Mouse (Mus musculus): ENCODE measurements around the gene Ufsp2. TPM values are rescaled to one million over a fixed set of nuclear protein-coding genes. Genes with fewer than 3 reads are reported as not detected.
A peak's percentile ranks its signal among the peaks of the same experiment; 100 is the strongest.

Gene Ufsp2
- polyA plus RNA-seq, 1 experiment from 2014 or later: 67.1 TPM

DNA sequence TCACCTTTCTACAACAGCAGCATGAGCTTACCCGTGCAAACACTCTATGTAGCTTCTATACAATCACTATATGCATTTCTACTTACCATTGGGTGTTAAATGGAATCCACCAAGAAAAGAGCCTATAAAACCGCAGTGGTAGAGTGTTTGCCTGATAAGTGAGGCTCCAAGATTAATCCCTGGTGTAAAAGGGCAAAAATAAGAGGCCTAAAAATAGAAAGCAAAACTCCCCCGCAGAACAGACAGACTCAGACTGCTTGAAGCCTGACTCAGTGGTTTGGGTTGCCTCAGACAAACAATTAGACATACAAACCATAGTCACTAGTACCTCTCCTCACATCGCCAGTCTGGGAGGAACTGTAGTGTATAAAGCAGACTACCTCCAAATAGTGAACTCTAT, 30.3 kb downstream of the Ufsp2 start, which contains the start of gene Ankrd37:
Gene Ankrd37, minus strand, starts transcription at position 112 of the 400 bp plus-strand sequence.
- H3K9ac ChIP-seq (ENCODE audit: low read depth, low read length): no peak within 1 kb of the TSS
- H3K9me3 ChIP-seq (ENCODE audit: control insufficient read depth, low read length): no peaks in the 10 kb centered on the region
- no peaks in the 10 kb centered on the region for H3K36me3 ChIP-seq (ENCODE audit: control insufficient read depth, insufficient read depth, low read length)
- WGBS: 53% methylated on average over 4 of the region's 4 CpGs
- H3K4me3 ChIP-seq (ENCODE audit: low read depth, low read length): no peak within 1 kb of the TSS
- ATAC-seq (replicated peaks; ENCODE audit: low FRiP score) (no peak), DNase-seq (ENCODE audit: low spot score) (no peak)
- H3K4me1 ChIP-seq (replicated peaks; ENCODE audit: control insufficient read depth, insufficient read depth, low read length): peaks cover under 1% of the 10 kb centered on the region
- H3K27me3 ChIP-seq (replicated peaks; ENCODE audit: control insufficient read depth, insufficient read depth, low read length): no peaks in the 10 kb centered on the region
- no peak within 1 kb of the TSS for H3K27ac ChIP-seq (ENCODE audit: low read depth, low read length)
- no peak within 1 kb of the TSS for H3K4me2 ChIP-seq

DNA sequence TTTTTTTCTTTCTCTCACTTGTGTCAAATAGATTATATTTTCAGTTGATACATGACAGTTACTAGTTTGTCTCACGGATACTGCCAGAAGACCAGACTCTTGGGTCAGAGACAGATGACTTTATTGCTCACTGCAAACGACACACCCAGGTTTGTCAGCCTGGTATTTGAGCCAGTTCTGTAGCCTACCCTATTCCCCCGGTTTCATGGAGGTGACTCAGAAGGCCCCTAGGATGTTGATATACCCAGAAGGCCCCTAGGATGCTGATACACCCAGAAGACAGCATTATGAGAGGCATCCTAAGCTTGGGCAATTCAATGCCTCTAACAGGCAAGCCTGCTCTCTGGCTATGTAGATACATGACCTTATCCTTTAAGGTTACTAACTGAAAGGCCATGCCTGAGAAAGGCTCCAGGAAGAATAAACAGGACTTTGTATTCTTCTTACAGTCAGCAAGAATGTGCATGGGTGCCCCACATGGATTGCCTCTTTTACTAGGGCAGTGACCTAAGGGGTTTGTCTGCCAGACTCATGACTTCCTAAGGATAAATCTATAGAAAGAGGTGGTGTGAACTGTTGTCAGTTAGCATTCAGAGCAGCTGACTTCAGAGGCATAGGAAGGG, 31.8 kb downstream of the Ufsp2 start:
- no peak for ATAC-seq (replicated peaks; ENCODE audit: low FRiP score)
- no peak overlapping the region for H3K4me3 ChIP-seq (ENCODE audit: low read depth, low read length)
- WGBS: 69% methylated on average over 3 of the region's 3 CpGs

GRCm38 (mm10) chr8:46010306-46010705, 35.0 kb downstream of the Ufsp2 start:
- H3K4me1 ChIP-seq (replicated peaks; ENCODE audit: control insufficient read depth, insufficient read depth, low read length): peaks cover 3% of the 10 kb centered on the region
- DNase-seq (ENCODE audit: low spot score) (no peak), ATAC-seq (replicated peaks; ENCODE audit: low FRiP score) (0 out of 2 replicates have a peak, but pooled peaks have one; percentile 15)
- no peaks in the 10 kb centered on the region for H3K36me3 ChIP-seq (ENCODE audit: control insufficient read depth, insufficient read depth, low read length)
- H3K9ac ChIP-seq (ENCODE audit: low read depth, low read length): no peak overlapping the region
- WGBS: 51% methylated on average over 2 of the region's 2 CpGs
- H3K4me3 ChIP-seq (ENCODE audit: low read depth, low read length): peak overlapping the region; percentile 12; the same call in 1 of the 2 replicates
- H3K9me3 ChIP-seq (ENCODE audit: control insufficient read depth, low read length): no peaks in the 10 kb centered on the region
- no peaks in the 10 kb centered on the region for H3K27me3 ChIP-seq (replicated peaks; ENCODE audit: control insufficient read depth, insufficient read depth, low read length)
- peak overlapping the region; percentile 57 for H3K4me2 ChIP-seq
- no peak overlapping the region for H3K27ac ChIP-seq (ENCODE audit: low read depth, low read length)

More for the DNA sequence above, 31.8 kb downstream of the Ufsp2 start:
- H3K4me2 ChIP-seq: no peak overlapping the region
- H3K27me3 ChIP-seq (replicated peaks; ENCODE audit: control insufficient read depth, insufficient read depth, low read length): no peaks in the 10 kb centered on the region
- H3K9me3 ChIP-seq (ENCODE audit: control insufficient read depth, low read length): no peaks in the 10 kb centered on the region
- no peak overlapping the region for H3K27ac ChIP-seq (ENCODE audit: low read depth, low read length)
- H3K4me1 ChIP-seq (replicated peaks; ENCODE audit: control insufficient read depth, insufficient read depth, low read length): peaks cover 3% of the 10 kb centered on the region
- no peaks in the 10 kb centered on the region for H3K36me3 ChIP-seq (ENCODE audit: control insufficient read depth, insufficient read depth, low read length)
- no peak overlapping the region for H3K9ac ChIP-seq (ENCODE audit: low read depth, low read length)
- DNase-seq (ENCODE audit: low spot score): no peak

GRCm38 (mm10) chr8:46010746-46011680, 35.7 kb downstream of the Ufsp2 start:
- Histone ChIP-seq H3K9ac (ENCODE audit: low read depth, low read length) (no peak overlapping the region), H3K4me1 (replicated peaks; ENCODE audit: control insufficient read depth, insufficient read depth, low read length) (peaks cover 3% of the 10 kb centered on the region), H3K4me2 (peak overlapping the region; percentile 57), H3K36me3 (ENCODE audit: control insufficient read depth, insufficient read depth, low read length) (no peaks in the 10 kb centered on the region), H3K4me3 (ENCODE audit: low read depth, low read length) (peak overlapping the region; percentile 12; the same call in 1 of the 2 replicates), H3K27ac (ENCODE audit: low read depth, low read length) (no peak overlapping the region), H3K9me3 (ENCODE audit: control insufficient read depth, low read length) (no peaks in the 10 kb centered on the region), H3K27me3 (replicated peaks; ENCODE audit: control insufficient read depth, insufficient read depth, low read length) (no peaks in the 10 kb centered on the region)
- DNase-seq (ENCODE audit: low spot score) (no peak), ATAC-seq (replicated peaks; ENCODE audit: low FRiP score) (0 out of 2 replicates have a peak, but pooled peaks have one; percentile 15)
- 14% methylated on average over 17 of the region's 17 CpGs for WGBS

DNA sequence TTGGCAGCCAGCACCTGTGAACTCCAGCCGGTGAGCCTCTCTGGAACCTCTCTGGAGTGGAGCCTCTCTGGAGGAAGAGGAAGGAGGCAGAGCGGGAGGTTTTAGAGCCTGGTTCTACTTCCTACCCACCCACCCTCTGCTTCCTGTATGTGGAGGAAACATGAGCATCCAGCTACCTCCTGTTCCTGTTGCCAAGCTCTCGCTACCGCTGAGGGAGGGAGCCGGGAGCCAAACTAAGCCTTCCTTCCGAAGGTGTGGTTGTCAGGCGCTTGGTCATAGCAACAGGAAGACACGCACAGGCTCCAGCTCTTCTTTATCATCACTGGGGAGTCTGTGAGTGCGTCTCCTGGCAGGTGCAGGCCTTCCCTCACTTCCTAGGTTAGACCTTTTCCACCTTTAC, 46.9 kb downstream of the Ufsp2 start:
- 73% methylated on average over 9 of the region's 9 CpGs for WGBS
- no peak overlapping the region for H3K9ac ChIP-seq (ENCODE audit: low read depth, low read length)
- H3K36me3 ChIP-seq (ENCODE audit: control insufficient read depth, insufficient read depth, low read length): no peaks in the 10 kb centered on the region
- no peak overlapping the region for H3K4me2 ChIP-seq
- no peak for DNase-seq (ENCODE audit: low spot score)
- no peak overlapping the region for H3K4me3 ChIP-seq (ENCODE audit: low read depth, low read length)
- no peaks in the 10 kb centered on the region for H3K9me3 ChIP-seq (ENCODE audit: control insufficient read depth, low read length)
- H3K27me3 ChIP-seq (replicated peaks; ENCODE audit: control insufficient read depth, insufficient read depth, low read length): no peaks in the 10 kb centered on the region
- no peak overlapping the region for H3K27ac ChIP-seq (ENCODE audit: low read depth, low read length)
- no peaks in the 10 kb centered on the region for H3K4me1 ChIP-seq (replicated peaks; ENCODE audit: control insufficient read depth, insufficient read depth, low read length)
- ATAC-seq (replicated peaks; ENCODE audit: low FRiP score): no peak

DNA sequence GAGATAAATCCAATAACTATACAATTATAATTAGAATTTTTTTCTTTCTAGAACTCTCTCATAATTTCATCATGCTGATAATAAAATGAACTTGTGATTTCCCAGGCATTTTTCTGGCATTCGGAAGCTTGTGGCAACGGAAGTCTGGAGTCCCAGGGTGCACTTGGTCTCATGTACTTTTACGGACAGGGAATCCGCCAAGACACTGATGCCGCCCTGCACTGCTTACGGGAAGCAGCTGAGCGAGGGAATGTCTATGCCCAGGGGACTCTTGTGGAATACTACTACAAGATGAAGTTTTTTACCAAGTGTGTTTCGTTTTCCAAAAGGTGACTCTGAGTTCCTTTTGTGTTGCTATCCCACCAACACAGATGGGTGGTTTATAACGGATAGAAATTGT, 47.4 kb downstream of the Ufsp2 start:
- Histone ChIP-seq H3K27me3 (replicated peaks; ENCODE audit: control insufficient read depth, insufficient read depth, low read length) (no peaks in the 10 kb centered on the region), H3K36me3 (ENCODE audit: control insufficient read depth, insufficient read depth, low read length) (no peaks in the 10 kb centered on the region), H3K4me2 (no peak overlapping the region), H3K9me3 (ENCODE audit: control insufficient read depth, low read length) (no peaks in the 10 kb centered on the region), H3K4me3 (ENCODE audit: low read depth, low read length) (no peak overlapping the region), H3K4me1 (replicated peaks; ENCODE audit: control insufficient read depth, insufficient read depth, low read length) (no peaks in the 10 kb centered on the region), H3K27ac (ENCODE audit: low read depth, low read length) (no peak overlapping the region), H3K9ac (ENCODE audit: low read depth, low read length) (no peak overlapping the region)
- 90% methylated on average over 9 of the region's 9 CpGs for WGBS
- DNase-seq (ENCODE audit: low spot score): no peak
- ATAC-seq (replicated peaks; ENCODE audit: low FRiP score): no peak

DNA sequence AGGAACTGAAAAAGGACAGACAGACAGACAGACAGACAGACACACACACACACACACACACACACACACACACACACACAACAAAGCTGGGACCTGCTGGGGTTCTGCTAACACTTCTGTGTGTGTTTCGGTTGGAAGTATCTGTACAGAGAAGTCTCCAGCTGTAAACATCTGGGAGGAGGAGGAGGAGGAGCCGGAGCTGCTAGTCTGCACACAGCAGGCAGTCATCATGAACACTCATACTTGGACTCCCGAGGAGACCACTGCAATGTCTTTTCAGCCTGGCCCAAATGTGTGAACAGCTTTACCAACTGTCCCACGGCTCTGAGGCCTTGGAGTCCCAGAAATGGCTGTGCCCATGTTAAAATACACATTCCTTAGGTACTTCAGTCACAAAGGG, 49.1 kb downstream of the Ufsp2 start:
- Histone ChIP-seq H3K9ac (ENCODE audit: low read depth, low read length) (no peak overlapping the region), H3K4me2 (no peak overlapping the region), H3K27me3 (replicated peaks; ENCODE audit: control insufficient read depth, insufficient read depth, low read length) (no peaks in the 10 kb centered on the region), H3K27ac (ENCODE audit: low read depth, low read length) (no peak overlapping the region), H3K9me3 (ENCODE audit: control insufficient read depth, low read length) (no peaks in the 10 kb centered on the region), H3K4me3 (ENCODE audit: low read depth, low read length) (no peak overlapping the region), H3K36me3 (ENCODE audit: control insufficient read depth, insufficient read depth, low read length) (no peaks in the 10 kb centered on the region), H3K4me1 (replicated peaks; ENCODE audit: control insufficient read depth, insufficient read depth, low read length) (no peaks in the 10 kb centered on the region)
- WGBS: 63% methylated on average over 4 of the region's 4 CpGs
- ATAC-seq (replicated peaks; ENCODE audit: low FRiP score): no peak
- DNase-seq (ENCODE audit: low spot score): no peak

GRCm38 (mm10) chr8:46036217-46036616, 60.9 kb downstream of the Ufsp2 start:
- Histone ChIP-seq H3K4me3 (ENCODE audit: low read depth, low read length) (no peak overlapping the region), H3K27ac (ENCODE audit: low read depth, low read length) (no peak overlapping the region), H3K4me1 (replicated peaks; ENCODE audit: control insufficient read depth, insufficient read depth, low read length) (no peaks in the 10 kb centered on the region; the same call in 1 of the 2 replicates), H3K4me2 (no peak overlapping the region), H3K9ac (ENCODE audit: low read depth, low read length) (no peak overlapping the region), H3K27me3 (replicated peaks; ENCODE audit: control insufficient read depth, insufficient read depth, low read length) (no peaks in the 10 kb centered on the region), H3K36me3 (ENCODE audit: control insufficient read depth, insufficient read depth, low read length) (peaks cover 3% of the 10 kb centered on the region; the same call in 1 of the 2 replicates), H3K9me3 (ENCODE audit: control insufficient read depth, low read length) (no peaks in the 10 kb centered on the region)
- 80% methylated on average over 11 of the region's 11 CpGs for WGBS
- DNase-seq (ENCODE audit: low spot score): no peak
- ATAC-seq (replicated peaks; ENCODE audit: low FRiP score): no peak

Data from liver, embryonic 11.5 days (tissue).